Mouse (Mus musculus) hindbrain, postnatal 0 days (tissue): ENCODE measurements around the gene Spink4. TPM values are rescaled to one million over a fixed set of nuclear protein-coding genes. Genes with fewer than 3 reads are reported as not detected.

Experiments used
- ATAC-seq: fragments of 200-750 bp; cut with Nextera tagmentation; 2 replicates; pipeline ENCODE4 v1.8.0; 2017; ENCODE audit warnings: mild to moderate bottlenecking, moderate TSS enrichment, moderate library complexity
- DNase-seq: peaks from one replicate; pipeline ENCODE4 v3.0.0-alpha.2; 2015; ENCODE audit warnings: low spot score
- H3K27ac ChIP-seq: fragments of 300-500 bp; sonication (generic); 2 replicates; pipeline ENCODE4 v1.5.1; 2014; ENCODE audit warnings: mild to moderate bottlenecking
- H3K27me3 ChIP-seq: fragments of 300-500 bp; sonication (generic); 2 replicates; pipeline ENCODE4 v1.6.1; 2014; ENCODE audit warnings: low read length, mixed read lengths; ENCODE audit not compliant: insufficient read depth
- H3K36me3 ChIP-seq: fragments of 300-500 bp; sonication (generic); 2 replicates; pipeline ENCODE4 v1.6.1; 2014; ENCODE audit warnings: low read length, mixed read lengths; ENCODE audit not compliant: insufficient read depth
- H3K4me1 ChIP-seq: fragments of 300-500 bp; sonication (generic); 2 replicates; pipeline ENCODE4 v1.6.1; 2014; ENCODE audit warnings: antibody characterized with exemption, low read length, mixed read lengths; ENCODE audit not compliant: insufficient read depth
- H3K4me2 ChIP-seq: fragments of 300-500 bp; sonication (generic); 2 replicates; pipeline ENCODE4 v1.6.1; 2014; ENCODE audit warnings: low read depth, mild to moderate bottlenecking, low read length, moderate library complexity, mixed read lengths
- H3K4me3 ChIP-seq: fragments of 300-500 bp; sonication (generic); 2 replicates; pipeline ENCODE4 v1.5.1; 2014; ENCODE audit warnings: low read length
- H3K9ac ChIP-seq: fragments of 300-500 bp; sonication (generic); replicated peaks from 2 replicates; pipeline ENCODE4 v1.6.1; 2014; ENCODE audit warnings: mild to moderate bottlenecking, low read length, moderate library complexity, mixed read lengths
- H3K9me3 ChIP-seq: fragments of 300-500 bp; sonication (generic); 2 replicates; pipeline ENCODE4 v1.6.1; 2016; ENCODE audit warnings: low read length, mixed read lengths
- CTCF ChIP-seq: IDR thresholded peaks from 2 replicates; pipeline ENCODE4 v1.5.1; 2016; ENCODE audit warnings: antibody characterized with exemption, control low read depth, low read depth
- whole genome bisulfite sequencing: fragments of 180-500 bp; shearing (Covaris S2); extraction: QIAGEN DNeasy Blood & Tissue Kit; methylation state at CpG from one replicate; pipeline ENCODE4 v1.1.7; 2014; 5-methylcytosine and 5-hydroxymethylcytosine counted together
- polyA plus RNA-seq: library from polyadenylated mRNA; unstranded; fragments of >200 nt; fragmentation: Nextera tagmentation; extraction: Ambion mirVana; gene quantifications from 2 replicates; pipeline ENCODE4 v1.2.1, GENCODE M21; 2015
- total RNA-seq: library from RNA; depleted of rRNA; stranded (reverse); fragments of >200 nt; gene quantifications from 2 replicates; pipeline ENCODE4 v1.2.3, GENCODE M21; 2014

Spink4 gene
- total and polyA plus RNA-seq, 2 experiments from 2014 or later = not detected

DNA sequence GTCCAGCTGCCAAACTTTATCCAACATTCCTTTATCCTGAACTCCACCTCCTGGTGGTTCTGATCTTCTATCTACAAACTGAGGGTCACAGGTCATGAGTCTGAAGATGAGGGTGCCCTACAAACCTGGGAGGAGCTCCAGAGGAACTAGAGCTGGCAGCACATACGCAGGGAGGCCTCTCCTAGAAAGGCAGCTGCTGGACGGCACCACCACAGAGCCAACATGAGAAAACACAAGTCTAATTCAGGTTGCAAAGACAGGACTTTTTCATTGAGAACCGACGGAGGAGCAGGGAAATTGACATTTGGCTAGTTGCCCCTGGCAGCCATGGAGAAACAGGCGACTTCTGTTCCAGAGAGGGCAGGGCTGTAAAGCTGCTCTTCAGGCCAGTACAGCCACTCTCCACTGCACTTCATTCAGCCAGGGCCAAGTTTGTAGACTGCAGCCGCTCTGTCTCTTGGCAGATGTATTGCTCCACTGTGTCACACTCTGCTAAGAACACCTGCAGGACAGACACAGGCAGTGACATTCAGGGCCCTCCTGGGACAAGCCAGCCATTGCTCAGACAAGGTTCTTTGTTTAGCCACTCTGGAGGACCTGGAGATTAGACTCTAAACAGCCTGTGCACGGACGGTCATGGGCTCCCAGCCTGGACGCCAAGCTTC lies 16.5 kb downstream of the Spink4 start:
- H3K9me3 ChIP-seq = no peaks in the 10 kb centered on the region
- peaks cover 30% of the 10 kb centered on the region for H3K36me3 ChIP-seq
- DNase-seq (peak; percentile 87), ATAC-seq (peak; percentile 97)
- no peaks in the 10 kb centered on the region for H3K27me3 ChIP-seq
- H3K4me2 ChIP-seq = no peak overlapping the region
- 55% methylated on average over 9 of the region's 9 CpGs for WGBS
- H3K27ac ChIP-seq = peak overlapping the region; percentile 52; the same call in 1 of the 2 replicates
- no peak overlapping the region for H3K4me3 ChIP-seq
- no peaks in the 10 kb centered on the region for H3K4me1 ChIP-seq
- no peak for TF ChIP-seq CTCF
- H3K9ac ChIP-seq = no peak overlapping the region

DNA sequence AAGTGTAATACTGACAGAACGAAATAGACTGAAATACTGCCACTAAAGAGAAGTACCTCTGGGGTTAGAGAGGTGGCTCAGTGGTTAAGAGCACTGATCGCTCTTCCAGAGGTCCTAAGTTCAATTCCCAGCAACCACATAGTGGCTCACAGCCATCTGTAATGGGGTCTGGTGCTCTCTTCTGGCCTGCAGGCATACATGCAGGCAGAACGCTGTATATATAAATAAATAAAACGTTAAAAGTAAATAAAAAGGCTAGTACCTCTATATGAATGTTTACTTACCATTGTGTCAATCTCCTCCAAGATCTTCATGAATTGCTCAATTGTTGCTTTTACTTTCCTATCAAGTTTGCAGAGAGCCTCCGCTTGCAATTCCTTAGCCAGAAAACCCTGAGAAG lies 18.9 kb downstream of the Spink4 start:
- WGBS = 95% methylated on average over 5 of the region's 5 CpGs
- Histone ChIP-seq H3K27ac (no peak overlapping the region), H3K9me3 (no peaks in the 10 kb centered on the region), H3K4me2 (no peak overlapping the region), H3K9ac (no peak overlapping the region), H3K4me1 (no peaks in the 10 kb centered on the region), H3K4me3 (no peak overlapping the region), H3K27me3 (no peaks in the 10 kb centered on the region), H3K36me3 (peaks cover 47% of the 10 kb centered on the region)
- DNase-seq = no peak
- no peak for ATAC-seq
- no peak for TF ChIP-seq CTCF

- Histone ChIP-seq H3K4me2 (no peak overlapping the region), H3K4me3 (no peak overlapping the region), H3K4me1 (peaks cover 13% of the 10 kb centered on the region; the same call in 1 of the 2 replicates), H3K27me3 (no peaks in the 10 kb centered on the region), H3K9me3 (no peaks in the 10 kb centered on the region), H3K9ac (no peak overlapping the region), H3K36me3 (peaks cover 35% of the 10 kb centered on the region), H3K27ac (no peak overlapping the region)
- 95% methylated on average over 5 of the region's 5 CpGs for WGBS
- DNase-seq (no peak), ATAC-seq (no peak)
- TF ChIP-seq CTCF = no peak
Measured at GRCm38 (mm10) chr4:40943651-40944050, 23.8 kb downstream of the Spink4 start.

- Histone ChIP-seq H3K27ac (no peak overlapping the region), H3K9me3 (no peaks in the 10 kb centered on the region), H3K4me1 (peaks cover 21% of the 10 kb centered on the region), H3K4me3 (peak overlapping the region; percentile 50), H3K27me3 (no peaks in the 10 kb centered on the region), H3K36me3 (peaks cover 21% of the 10 kb centered on the region), H3K4me2 (peak overlapping the region; percentile 95), H3K9ac (peak overlapping the region; percentile 52; the same call in 1 of the 2 replicates)
- no peak for DNase-seq
- no peak for ATAC-seq
- WGBS = 89% methylated on average over 7 of the region's 7 CpGs
- TF ChIP-seq CTCF = no peak
Measured at GRCm38 (mm10) chr4:40946516-40947121, 26.8 kb downstream of the Spink4 start.

DNA sequence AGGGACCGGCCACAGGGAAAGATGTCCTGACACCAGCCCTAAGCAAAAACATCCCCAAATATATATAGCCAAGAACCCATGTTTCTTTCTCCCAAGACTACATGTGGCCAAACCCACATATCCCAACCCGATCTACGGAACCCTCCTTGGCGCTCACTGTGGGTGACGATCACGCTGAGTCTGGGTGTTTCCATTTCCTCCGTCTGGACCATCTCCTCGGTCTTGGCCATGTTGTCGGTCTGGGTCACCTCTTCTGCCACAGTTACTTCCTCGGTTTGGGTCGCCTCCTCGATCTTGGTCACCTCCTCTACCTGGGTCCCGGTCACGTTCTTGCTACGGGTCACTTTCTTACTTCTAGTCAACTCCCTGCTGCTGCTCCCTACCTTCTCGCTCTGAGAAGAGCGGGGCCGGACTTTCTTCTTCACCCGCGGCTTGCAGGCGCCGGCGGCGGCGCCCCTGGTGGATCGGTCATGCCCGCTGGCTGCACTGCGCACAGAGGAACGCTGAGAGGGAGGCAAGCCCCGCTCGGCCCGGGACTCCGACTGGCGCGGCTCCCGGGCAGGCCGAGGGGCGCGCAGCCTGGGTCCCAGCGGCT lies 27.8 kb downstream of the Spink4 start:
- ATAC-seq (no peak), DNase-seq (no peak)
- WGBS = 3% methylated on average over 35 of the region's 40 CpGs
- H3K36me3 ChIP-seq = peaks cover 15% of the 10 kb centered on the region
- peak overlapping the region; percentile 50 for H3K4me3 ChIP-seq
- peak; percentile 41 for TF ChIP-seq CTCF
- H3K9ac ChIP-seq = peak overlapping the region; percentile 52
- no peaks in the 10 kb centered on the region for H3K27me3 ChIP-seq
- H3K4me1 ChIP-seq = peaks cover 21% of the 10 kb centered on the region
- H3K9me3 ChIP-seq = no peaks in the 10 kb centered on the region
- H3K27ac ChIP-seq = peak overlapping the region; percentile 68
- peak overlapping the region; percentile 95 for H3K4me2 ChIP-seq

DNA sequence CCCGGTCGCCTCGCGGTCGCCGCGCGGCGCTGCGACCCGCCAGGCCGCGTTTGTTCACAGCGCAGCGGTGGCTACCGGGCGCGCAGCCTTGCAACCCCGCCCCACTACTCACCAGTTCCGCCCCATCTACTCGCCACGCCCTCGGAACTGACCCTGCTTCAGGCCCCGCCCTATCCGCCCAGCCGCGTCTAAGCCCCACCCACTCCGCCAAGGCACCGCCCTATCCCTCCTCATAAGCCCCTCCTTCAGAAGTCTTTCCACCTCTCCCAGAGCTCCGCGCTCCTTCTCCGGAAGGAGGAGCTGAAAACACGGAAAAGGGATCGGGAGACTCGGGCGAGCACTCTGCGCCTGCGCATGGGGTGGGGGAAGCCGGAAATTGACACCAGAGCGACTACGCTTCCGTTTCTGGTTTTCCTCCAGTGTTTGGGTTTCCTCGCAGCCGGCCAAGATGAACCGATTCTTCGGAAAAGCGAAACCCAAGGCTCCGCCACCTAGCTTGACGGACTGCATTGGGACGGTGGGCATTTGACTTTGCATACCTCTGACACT lies 28.4 kb downstream of the Spink4 start, which contains the start of the genes Bag1 and Chmp5:
Gene Bag1 (minus strand): TSS at position 135 of the 549 bp plus-strand sequence.
Gene Chmp5 (plus strand): TSS at position 248 of the 549 bp plus-strand sequence.
- peak; percentile 99 for DNase-seq
- peak within 1 kb of the TSS; percentile 77 for H3K9ac ChIP-seq
- TF ChIP-seq CTCF = peak; percentile 37; the same call in 1 of the 2 replicates
- H3K4me3 ChIP-seq = peak within 1 kb of the TSS; percentile 50
- H3K36me3 ChIP-seq = peaks cover 18% of the 10 kb centered on the region
- H3K4me2 ChIP-seq = peak within 1 kb of the TSS; percentile 95
- H3K27ac ChIP-seq = peak within 1 kb of the TSS; percentile 83
- H3K27me3 ChIP-seq = no peaks in the 10 kb centered on the region
- under 1% methylated on average over 40 of the region's 50 CpGs for WGBS
- peaks cover 21% of the 10 kb centered on the region for H3K4me1 ChIP-seq
- ATAC-seq = peak; percentile 100
- H3K9me3 ChIP-seq = no peaks in the 10 kb centered on the region
